Mouse (Mus musculus): ENCODE data around the gene Mup1.
"Not testable (repeated sequence)": the region's sequence is repeated elsewhere in the genome, so short reads cannot be mapped to it uniquely, and the experiment has no call there.

Gene Mup1

DNA sequence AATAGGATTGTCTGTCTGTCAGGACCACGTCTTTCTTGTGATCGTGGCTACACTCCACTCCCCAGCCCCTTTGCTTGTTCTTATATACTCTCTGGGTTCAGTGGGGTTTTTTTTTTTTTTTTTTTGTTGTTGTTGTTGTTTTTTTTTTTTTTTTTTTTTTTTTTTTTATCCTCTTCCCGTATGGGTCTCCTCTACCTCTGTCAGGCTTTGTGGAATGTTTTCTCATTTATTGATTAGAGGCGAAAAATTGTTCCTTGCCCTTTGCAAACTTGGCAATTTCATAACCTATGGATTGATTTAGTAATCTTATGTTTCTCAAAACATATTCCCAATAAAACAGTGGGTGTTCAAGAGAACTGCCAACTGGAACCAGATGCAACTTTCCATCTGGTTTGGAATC is at the start of gene Mup1:
Gene Mup1 (minus strand): TSS at position 101 of the 400 bp plus-strand sequence.
- not testable (repeated sequence) for DNase-seq (ENCODE audit: low spot score)
